Mouse (Mus musculus) embryo, embryonic 10.5 days (tissue): ENCODE measurements around the gene Omp.
A peak's percentile ranks its signal among the peaks of the same experiment; 100 is the strongest.

Source experiments
- DNase-seq: peaks from one replicate; pipeline ENCODE4 v3.0.0-alpha.2; 2015; ENCODE audit warnings: low spot score

Omp gene

DNA sequence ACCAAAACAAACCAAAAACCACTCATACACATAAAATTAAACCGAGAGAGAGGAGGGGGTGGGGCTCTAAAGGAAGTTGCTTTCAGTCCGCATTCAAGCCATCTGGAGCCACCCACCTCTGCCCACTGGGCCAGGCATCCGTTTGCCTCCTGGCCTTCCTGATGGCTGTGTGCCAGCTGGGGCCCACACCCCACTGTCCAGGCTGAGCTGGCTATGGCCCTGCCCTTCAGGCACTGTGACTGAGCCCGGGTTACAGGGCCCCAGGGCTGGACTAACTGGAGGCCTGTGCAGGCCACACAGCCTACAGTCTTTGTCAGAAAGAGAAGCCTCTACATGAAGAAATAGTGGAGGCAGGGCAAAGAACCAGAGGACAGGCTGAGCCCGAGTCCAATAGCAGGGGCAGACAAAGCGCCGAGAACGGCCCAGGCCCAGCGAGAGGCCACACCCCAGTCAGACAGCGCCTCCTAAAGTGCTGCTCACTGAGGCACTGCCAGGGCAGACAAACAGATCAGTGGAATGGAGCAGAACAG is 19.8 kb upstream of the Omp start:
- DNase-seq: no peak

DNA sequence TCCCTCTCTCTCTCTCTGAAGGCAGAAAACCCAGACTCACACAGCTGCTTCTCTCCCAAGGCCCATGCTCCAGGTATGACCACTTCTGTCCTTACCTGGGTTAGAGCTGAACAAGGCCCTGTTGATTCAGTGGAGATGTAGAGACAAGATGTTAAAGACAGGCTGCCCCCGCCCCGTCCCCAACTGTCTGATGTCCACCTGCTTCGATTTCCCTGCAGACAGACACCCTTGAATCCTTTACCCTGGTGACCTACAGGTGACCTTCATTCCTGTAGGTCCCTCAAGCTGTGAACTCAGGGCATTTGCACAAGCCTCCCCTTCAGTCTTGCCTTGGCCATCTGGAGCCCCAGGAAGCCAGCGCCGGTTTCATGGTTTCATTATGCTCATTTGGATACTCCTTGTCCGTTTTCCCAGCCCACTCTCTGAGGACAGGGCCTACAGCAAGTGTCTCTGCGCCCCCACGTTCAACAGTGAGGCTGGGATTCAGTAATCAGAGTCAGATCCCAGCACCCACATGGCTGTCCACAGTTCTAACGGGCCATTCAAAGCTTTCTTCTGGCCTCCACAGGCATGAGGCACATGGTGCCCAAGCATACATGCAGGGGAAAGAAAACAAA is 19.2 kb upstream of the Omp start:
- no peak for DNase-seq

DNA sequence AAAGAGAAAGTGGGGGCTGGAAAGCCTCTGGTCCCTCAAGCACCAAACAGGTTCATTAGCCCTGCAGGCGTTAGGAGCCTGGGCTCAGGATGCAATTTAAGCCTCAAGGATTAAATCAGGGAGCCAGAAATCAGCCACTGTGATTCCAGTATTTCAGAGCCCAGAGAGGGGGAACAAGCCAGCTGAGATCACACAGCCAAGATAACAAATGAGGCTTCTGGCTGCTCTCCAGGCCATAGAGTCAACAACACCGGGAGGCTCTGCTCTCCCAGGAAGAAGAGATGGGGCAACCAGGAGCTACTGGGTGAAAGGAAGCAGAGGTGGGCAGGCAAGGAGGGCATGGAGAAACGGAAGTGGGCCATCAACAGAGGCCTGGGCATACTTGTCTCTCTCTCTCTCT is 18.4 kb upstream of the Omp start:
- no peak for DNase-seq

DNA sequence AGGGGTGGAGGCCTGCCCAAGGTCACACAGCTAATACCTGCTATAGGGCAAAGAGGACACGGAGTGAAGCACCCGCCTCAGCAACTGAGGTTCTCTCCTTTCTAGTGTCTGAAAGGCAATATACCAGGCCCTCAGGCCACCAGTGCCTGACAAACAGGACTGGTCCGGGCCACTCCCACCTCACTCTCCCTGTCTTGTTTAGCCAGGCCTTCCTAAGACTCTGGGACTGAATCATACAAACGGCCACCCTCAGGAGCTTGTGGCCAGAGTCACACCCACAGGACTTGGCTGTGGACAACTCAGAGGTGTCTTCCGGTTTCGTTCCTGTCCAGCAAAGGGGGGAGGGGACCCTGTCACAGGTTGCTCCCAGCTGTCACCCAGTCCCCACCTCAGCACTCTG is 16.9 kb upstream of the Omp start:
- no peak for DNase-seq

DNA sequence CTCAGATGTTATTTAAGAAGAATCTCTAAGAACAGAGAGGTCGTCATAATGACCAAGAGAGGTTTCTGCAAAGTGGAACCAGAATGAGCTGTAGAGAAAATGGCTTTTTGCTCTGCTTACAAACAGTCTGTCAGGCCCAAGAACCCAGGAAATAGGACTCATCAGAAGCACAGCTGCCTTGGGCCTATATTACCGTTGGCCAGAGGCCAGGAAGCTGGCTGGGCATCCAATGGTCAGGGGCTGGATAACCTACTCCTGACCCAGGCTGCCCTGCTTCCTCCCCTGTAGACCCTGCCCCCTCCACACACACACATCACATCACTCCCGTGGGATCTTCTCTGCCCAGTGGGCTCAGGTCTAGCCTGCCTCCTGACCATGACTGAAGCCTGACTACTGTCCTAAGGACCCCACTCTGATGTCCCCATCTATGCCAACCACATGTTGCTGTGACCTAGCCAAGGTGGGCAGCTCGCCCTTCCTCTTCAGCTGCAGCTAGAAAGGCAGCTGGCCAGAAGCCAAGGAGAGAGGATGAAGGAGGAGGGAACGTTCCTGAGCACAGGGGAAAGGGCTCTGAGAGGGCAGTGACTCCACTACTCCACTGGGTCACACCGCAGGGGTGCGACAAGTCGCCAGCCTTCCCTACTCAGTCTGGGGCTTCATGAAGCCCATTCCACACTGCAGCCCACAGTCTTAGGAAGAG is 14.9 kb upstream of the Omp start:
- DNase-seq: no peak

DNA sequence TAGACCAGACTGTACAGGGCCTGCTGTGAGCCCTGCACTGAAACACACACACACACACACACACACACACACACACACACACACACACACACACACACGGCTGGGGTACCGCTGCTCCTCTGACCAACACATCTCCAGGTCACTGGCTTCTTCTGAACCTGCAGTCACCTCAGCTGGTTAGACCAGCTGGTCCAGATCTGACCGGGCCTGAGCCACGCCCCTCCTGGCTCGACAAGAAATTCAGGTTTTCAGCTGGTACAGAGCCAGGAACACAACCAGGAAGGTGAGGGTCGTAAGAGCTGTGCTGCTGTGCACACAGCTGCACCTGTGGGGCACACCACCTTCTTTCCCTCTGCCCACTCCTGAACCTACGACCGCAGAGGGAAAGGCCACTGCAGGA is 13.2 kb upstream of the Omp start:
- DNase-seq: no peak

DNA sequence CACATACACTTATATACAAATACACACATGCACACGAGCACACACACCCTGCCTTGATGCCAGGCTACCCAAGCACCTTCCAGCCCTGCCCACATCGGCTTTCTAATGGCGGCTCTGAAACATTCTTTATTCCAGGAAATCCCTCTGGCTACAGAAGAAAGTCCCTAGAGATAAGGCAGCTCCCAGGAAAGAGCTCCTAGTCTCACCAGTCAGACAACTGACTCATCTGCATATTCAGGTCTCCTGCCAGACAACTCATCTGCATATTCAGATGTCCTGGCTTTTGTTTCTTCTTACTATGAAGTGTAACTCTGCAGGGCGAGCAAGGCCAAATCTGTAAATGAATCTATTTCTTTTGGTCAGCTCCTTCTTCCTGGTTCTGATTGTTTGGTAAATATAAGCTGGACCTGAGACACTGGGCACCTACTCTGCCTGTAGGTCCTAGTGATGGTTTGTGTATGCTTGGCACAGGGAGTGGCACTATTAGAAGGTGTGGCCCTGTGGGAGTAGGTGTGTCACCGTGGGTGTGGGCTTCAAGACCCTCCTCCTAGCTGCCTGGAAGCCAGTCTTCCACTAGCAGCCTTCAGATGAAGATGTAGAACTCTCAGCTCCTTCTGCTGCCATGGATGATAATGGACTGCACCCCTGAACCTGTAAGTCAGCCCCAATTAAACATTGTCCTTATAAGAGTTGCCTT is 12.5 kb upstream of the Omp start:
- no peak for DNase-seq

DNA sequence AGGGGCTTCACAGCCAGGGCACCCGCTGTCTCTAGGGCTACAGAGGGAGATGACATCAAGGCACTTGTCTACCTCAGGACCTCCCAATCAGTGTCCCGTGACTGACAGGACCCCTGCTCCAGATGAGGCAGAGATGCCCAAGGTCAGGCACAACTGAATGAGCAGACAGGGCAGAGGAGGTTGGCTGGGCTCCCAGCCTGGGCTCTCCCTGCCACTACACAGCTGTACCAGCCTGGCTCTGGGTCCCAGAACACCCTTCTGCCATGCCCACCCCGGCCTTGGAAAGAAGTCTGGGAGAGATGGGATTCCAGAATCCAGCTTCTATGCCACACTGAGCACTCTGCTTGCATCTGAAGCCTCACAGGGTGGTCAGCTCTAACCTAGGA is 11.0 kb upstream of the Omp start:
- DNase-seq: no peak

DNA sequence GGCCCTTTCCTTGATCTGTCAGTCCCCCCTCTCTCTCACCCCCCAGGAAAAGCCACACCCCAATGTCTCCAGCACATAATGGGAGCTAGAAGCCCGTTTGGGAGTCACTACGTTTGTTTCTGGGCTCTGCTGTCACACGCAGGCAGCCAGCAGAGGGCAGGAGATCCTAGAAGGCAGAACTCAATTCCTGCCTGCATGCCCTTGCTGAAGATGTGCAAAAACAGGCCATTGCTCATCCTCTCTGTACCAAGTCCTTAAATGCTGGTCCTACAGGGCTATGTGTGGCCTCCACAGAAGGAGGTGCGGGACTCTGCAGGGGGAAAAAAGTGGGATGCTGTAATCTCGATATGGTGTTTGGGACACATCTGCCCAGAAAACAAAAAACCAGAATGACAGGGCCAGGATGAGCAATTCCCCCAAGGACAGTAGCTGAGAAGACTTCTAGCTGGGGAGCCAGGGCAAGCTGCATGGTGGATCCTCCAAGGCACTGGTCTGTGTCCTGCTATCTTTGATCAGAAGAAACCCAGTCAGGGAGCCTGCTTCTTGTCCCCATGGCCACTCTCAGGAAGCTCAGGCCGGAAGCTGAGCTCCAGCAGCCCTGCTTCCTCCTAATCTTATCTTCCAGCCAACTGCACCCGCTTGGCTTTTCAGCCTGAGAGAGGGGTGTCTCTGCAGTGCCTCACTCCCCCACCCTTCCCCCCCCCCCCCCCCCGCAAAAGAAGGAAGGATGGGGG is 10.4 kb upstream of the Omp start:
- peak; percentile 81 for DNase-seq

DNA sequence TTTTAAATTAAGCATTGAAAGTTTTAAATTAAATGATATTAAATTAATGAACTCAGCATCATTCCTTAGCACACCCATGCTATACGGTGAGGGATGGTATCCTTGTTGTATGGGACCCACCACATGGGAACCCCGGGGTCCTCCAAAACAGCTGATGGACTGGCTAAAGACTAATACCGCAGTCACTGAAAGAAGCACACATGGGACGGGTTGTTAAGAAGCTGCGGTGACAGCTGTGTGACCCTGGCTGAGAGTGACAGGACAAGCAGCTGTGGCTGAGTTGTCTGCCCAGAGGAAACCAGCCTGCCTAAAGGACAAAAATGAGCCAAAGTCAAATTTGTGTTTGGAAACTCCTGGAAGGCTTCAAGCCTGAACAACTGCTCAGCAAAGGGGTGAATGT is 8.6 kb upstream of the Omp start:
- DNase-seq: no peak

DNA sequence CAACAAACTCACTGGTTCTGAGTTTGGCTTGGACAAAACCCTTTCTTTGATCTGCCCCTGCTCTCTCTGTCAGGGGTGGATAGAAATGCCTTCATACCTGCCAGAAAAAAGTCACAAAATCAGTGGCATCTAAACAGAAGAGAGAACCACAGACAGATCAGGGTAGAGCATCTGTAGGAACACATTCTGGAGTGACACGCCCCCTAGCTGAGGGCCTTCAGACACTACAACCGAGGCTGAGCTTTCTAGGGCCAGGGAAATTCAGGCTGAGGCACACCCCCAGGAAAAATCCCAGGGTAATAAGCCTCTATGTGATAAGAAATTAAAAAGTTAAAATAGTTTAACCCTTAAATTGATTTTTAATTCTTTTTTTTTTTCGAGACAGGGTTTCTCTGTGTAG is 8.0 kb upstream of the Omp start:
- DNase-seq: peak; percentile 37

DNA sequence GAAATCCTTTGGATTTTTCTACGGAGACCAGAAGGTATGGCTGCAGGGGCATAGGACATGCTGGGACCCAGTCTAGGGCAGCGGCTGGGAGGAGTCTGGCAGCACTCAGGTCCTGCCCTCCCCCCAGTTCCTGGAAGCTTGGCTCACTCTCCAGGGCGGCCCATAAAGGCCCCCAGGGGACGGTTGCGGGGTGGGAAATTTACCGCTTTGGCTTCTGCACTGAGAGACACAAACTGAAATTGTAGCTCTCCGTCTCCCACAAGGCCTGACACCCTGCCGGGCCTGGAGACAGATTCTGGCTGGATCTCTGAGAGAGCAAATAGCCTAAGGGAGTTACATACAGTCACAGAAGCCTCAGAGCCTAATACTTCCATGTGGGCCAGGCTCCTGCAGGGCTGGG is 7.1 kb upstream of the Omp start:
- no peak for DNase-seq

DNA sequence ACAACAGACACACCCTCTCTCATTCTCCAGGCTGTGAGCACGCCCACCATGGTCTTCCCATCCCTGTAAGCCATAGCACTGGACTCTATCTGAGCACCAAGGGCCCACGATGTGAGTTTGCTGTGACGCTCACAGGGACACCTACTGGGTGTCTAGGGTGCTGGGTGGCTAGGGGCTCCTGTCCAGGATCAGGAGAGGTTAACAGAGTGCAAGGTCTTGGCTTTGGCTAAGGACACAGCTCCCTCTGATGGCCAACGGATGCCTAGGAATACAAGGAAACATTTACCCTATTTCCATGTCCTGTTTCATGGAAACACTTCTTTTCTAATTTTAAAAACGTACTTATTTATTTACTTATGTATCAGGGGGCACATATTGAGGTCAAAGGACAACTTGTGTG is 5.2 kb upstream of the Omp start:
- DNase-seq: no peak

DNA sequence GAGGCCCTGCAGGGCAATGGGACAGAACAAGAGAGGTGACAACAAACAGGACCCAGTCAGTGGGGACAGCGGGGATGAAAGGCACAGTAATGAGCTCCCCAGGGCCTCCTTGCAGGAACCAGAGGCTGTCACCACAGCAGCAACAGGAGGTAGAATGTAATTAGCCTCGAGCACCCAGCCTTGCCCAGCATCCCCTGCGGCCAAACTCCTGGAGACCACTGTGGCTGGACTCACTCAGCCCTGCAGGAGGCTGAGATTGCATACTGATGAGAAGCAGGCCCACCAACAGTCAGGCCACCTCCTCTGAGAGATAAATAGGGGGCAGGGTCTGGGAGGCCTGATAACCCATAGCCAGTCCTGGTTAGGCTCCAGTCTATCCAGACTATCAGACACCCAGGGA is 4.5 kb upstream of the Omp start:
- no peak for DNase-seq

DNA sequence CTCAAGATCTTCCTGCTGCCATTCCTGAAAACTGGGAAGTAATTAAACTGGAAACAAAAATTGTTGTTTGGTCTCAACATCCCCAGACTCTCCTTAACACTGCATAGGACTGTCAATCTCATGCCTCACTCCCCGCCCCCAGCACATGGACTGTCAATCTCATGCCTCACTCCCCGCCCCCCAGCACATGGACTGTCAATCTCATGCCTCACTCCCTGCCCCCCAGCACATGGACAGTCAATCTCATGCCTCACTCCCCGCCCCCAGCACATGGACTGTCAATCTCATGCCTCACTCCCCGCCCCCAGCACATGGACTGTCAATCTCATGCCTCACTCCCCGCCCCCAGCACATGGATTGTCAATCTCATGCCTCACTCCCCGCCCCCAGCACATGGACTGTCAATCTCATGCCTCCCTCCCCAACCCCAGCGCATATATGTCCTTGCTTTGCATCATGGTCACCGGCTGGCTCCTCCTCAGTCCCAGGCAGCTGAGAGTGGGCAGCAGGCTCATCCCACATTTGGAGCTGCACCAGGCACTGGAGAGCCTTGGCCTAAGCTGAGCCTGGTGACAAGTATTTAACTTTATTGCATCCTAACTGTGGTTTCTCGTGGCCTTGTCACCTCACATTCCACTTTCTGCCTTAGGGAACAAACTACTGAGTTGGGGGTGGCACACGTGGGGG is 3.6 kb upstream of the Omp start:
- DNase-seq: no peak

DNA sequence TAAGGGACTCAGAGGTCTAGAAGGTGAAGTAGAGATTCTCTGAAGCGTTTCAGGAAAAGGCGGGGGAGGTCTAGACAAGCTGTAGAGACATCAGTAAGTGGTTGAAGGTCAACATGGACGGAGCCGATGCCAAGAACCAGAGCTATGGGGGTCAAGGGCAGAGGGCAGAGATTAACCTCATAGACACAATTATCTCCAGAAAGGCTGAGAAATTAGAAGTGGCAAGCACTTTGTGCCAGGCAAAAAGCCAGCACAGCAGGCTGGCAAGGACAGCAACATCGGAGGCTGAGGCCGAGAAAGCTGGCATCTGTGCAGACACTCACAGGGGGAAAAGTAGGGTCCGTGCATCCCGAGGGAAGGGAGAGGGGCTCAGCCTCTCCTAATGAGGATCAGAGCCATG is 2.5 kb upstream of the Omp start:
- DNase-seq: no peak

DNA sequence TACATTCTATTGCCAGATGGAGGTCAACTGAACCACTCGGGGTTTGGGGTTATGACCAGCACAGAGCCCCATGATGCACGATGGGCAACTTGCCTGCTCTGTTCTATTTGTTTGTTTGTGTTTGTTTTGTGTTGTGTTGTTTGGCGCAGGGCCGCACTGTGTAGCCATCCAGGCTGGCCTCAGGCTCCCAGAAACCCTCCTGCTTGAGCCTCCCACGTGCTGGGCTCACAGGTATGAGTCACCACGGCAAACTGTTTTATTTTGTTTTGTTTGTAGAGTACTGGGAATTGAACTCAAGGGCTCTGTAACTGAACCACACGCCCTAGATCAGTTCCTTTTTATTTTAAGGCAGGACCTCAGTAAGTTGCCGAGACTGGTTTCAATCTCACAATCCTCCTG is 1.1 kb upstream of the Omp start:
- no peak for DNase-seq

DNA sequence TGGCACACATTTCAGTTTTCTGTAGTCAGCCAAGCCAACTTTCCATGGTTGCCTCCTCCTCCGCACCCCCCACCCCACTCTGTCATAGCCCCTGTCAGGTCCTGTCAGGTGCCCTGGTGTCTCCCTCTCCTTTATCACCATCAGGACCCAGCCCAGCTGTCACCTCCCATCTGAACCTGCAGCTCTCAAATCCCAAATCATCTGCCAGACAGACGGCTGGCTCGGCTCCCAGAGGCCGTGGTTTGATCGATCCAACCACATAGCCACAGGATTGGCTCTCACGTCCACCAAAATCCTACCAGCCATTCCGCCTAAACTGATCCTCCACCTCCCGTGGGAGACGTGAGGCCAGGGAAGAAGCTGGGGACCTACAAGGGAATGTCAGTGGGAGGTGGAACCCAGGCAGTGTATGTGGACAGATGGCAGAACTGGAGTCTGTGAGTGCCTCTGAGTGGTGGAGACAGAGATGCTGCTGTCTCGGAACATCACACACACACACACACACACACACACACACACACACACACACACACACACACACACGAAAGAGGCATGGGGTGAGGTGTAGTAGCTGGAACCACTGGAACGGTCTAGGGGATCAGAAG is 642 bp upstream of the Omp start:
- DNase-seq: no peak

DNA sequence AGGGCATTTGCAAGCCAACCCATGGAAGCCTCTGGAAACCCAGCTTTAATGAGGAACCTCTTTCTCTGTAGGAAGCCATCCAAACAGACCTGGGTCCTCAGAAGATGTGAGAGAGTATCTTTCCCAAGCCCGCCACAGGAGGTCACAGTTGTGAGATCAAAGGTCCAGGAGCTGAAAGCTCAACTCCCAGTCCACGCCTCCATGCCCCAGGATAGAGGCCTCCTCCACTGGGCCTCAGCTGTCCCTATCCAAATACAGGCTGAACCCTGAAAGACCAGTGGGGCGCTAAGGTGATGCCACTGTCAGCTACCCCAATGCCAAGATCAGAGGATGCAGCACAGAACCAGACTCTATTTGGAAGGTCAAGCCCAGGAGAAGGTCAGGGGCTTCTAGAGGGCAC is 2.7 kb downstream of the Omp start:
- no peak for DNase-seq

DNA sequence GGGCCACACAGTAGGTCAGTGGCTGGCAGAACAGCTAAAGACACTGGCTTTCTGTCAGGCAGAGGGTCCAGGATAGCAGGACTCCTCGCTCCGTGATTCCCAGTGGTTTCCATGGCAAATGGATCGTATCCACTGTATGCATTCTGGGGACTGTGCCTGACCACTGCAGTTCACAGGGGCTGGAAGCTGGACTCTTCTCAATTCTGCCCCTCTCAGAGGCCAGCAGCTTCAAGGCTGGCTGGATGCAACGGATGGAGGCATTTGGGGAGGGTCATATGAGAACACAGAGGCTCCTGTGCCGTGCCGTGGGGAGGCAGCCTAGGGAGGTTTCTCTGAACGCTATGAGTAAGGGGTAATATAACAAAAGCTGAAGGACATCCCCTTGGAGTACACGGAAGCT is 3.1 kb downstream of the Omp start:
- no peak for DNase-seq

DNA sequence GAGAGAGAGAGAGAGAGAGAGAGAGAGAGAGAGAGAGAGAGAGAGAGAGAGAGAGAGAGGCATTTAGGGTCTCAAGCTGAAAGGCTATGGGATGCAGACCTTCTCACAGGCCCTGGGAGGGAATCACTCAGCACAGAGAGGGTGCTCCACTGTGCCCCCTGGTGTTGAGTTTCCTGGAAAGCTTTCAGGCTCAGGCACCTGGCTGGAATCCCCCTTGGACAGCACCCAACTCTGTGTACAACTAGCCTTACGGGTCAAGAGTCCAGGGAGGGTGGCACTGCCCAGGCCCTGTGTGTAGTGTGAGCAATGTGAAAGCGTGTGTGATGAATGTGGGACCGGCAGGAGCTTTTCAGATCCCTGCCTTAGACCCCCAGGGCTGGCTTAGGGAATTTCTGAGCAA is 4.1 kb downstream of the Omp start:
- peak; percentile 65 for DNase-seq

DNA sequence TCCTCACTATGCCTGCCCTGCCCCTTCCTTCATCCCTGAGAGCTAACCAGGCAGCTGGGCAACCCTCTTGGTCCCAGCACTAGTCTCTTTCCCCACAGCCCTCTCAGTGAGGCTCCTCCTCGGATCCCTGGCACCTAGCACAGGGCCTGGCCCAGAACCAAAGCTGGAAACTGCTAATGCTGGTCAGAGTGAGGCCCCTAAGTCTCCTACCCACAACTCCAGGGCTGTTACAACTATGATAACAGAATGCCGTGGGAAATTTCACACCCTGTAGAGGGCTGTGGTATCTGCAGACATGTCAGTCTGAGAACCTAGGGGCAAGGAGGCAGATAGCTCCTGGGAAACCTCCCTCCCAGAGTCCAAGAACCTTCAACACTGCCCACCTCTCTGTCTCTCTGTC is 4.7 kb downstream of the Omp start:
- no peak for DNase-seq
